Mouse (Mus musculus) spleen, postnatal 4 days (tissue): ENCODE measurements at regions not wholly inside any gene's neighbourhood (a gene's known extent, or its start where the extent isn't known, plus 50 kb on each side); places are given as distances from the start of the nearest gene placed in this dataset.

Source experiments
- DNase-seq, 2 experiments: peaks; one replicate each; pipeline ENCODE4 v3.0.0; 2022; ENCODE audit warnings: low spot score in 2 of 2

DNA sequence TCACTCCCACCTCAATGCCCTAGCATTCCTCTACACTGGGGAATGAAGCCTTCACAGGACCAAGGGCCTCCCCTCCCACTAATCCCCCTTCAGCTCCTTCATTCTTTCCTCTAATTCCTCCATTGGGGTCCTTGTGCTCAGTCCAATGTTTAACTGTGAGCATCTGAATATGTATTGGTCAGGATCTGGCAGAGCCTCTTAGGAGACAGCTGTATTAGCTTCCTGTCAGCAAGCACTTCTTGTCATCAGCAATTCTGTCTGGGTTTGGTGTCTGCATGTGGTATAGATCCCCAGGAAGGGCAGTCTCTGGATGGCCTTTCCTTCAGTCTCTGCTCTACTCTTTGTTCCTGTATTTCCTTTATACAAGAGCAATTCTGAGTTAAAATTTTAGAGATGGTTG, 426.8 kb upstream of the 2610001J05Rik start:
- no peak for DNase-seq

GRCm38 (mm10) chr6:14297428-14297827, 426.1 kb upstream of the 2610001J05Rik start:
- no peak for DNase-seq

DNA sequence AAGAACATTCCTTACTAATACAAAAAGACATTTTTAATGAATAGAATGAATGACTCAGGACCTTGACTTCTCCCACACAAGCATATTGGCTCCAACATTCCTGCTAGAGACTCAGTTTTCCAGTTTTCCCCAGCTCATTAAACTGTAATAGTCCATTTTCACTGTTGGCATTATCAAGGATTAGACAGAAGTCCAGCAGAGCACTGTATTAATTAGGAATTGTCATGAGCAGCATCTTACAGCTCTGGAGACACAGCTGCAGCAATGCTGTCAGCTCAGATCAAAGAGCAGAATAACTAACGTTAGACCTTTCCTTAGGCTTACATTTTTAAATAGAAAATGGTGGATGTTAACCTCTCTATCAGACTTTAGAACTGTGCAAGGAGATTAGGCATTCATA, 419.5 kb upstream of the 2610001J05Rik start:
- DNase-seq = no peak

DNA sequence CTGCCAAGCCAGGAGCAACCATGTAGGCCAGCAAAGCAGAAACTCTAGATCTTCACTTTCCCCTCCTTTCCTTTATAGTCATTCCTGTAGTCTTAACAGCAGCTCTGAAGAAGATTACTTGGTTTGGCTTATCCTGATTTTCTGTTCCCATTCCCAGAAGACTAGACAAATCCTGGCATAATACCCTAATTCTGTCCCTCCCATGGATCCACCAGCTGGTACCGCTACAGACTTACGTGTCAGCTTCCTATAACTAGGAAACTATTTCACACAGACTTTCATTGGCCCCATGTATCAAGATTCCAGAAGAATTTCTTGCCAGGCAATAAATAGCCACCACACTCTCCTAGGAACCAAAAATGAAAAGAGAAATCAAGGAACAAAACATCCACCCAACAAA, 410.2 kb upstream of the 2610001J05Rik start:
- no peak for DNase-seq

GRCm38 (mm10) chr6:14261941-14262340, 390.6 kb upstream of the 2610001J05Rik start:
- no peak for DNase-seq

- DNase-seq = no peak
Observed at GRCm38 (mm10) chr6:14240331-14240730, 369.0 kb upstream of the 2610001J05Rik start.

DNA sequence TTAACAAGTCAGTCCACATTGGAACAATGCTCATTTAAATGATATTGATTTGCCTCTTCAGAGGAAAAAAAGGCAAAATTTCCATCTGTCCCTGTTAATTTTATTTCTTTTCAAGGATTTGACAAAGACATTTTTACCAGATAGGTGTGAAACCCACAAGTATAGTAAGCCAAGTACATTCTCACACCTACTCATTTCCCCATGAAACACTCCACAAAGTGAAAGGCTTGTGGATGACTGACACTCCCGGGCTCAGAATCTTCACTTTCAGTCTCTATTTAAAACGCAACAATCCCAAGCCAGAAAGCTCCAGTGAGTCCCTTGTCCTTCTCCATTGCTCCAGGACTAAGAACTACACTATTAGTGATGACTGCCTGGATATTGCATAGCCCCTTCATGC, 367.8 kb upstream of the 2610001J05Rik start:
- no peak for DNase-seq

DNA sequence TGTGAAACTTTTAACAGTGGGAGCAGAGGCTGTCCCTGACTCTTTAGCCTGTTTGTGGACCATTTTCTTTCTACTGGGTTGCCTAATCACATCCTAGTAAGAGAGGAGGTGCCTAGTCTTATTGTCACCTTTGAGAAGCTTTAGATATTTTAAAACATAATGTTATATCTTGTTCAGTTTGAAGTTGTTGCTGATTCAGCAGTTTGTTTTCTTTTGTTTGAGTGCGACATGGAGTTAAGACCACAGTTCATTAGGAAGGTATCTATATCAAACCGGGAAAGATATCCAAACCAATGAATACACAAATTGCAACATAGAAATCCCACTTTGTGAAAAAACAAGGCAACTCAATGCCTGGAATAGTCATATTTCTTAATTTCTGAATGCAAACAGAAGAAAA, 359.5 kb upstream of the 2610001J05Rik start:
- no peak for DNase-seq

- peak; percentile 12 to 57 for DNase-seq
Observed at GRCm38 (mm10) chr6:14207509-14207908, 336.2 kb upstream of the 2610001J05Rik start.

GRCm38 (mm10) chr6:14197107-14197506, 325.8 kb upstream of the 2610001J05Rik start:
- no peak for DNase-seq

GRCm38 (mm10) chr6:14195351-14195750, 324.0 kb upstream of the 2610001J05Rik start:
- no peak for DNase-seq

DNA sequence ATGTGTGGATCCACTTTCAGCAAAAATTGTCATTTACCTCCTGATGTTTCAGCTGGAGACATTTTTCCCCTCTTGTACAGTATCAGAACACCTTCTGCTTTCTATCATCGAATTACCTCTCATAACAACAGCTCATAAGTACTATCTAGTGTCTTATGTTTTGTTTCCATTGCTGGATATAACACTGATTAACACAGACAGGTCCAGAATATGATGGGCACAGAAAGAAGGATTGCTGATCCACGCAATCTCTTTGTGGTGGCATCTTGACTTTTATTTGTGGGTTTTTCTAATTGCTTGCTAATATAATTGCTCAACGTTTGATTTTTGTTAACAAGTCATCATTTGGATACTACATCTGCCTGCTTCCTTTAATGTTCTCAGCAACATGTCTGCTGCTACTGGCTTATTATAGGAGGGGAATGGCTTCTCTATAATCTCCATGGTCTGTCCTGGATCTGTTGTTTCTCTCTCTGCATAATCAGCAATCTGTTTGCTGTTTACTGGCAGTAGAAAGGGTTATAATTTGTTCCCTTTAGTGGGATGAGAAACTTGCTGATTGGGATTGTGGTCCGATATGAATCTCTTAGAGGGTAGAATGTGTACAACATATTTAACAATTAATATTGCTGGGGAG, 320.2 kb upstream of the 2610001J05Rik start:
- DNase-seq = no peak

- DNase-seq = no peak
Observed at GRCm38 (mm10) chr6:14185921-14186420, 314.7 kb upstream of the 2610001J05Rik start.

DNA sequence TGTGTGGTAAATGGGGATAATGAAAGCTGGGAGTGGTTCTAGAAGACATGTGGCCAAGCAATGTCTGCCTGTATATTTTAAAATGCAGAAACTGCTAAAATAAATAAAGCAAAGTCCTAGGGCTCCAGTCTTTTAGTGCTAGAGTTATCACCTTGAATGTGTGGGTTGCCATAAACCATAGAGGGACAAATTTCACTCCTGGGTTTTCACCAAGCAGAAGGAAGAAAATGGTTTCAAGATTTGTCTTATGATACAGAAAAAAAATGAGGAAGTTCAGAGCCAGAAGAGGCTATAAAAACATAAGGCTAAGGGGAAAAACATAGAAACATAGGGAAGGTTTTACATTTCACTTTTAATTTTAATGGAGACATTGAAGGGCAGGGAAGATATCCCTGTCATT, 276.1 kb upstream of the 2610001J05Rik start:
- DNase-seq = no peak

- DNase-seq = no peak
Observed at GRCm38 (mm10) chr6:14146394-14146793, 275.1 kb upstream of the 2610001J05Rik start.

- DNase-seq = no peak
Observed at GRCm38 (mm10) chr6:14142107-14142751, 270.9 kb upstream of the 2610001J05Rik start.

DNA sequence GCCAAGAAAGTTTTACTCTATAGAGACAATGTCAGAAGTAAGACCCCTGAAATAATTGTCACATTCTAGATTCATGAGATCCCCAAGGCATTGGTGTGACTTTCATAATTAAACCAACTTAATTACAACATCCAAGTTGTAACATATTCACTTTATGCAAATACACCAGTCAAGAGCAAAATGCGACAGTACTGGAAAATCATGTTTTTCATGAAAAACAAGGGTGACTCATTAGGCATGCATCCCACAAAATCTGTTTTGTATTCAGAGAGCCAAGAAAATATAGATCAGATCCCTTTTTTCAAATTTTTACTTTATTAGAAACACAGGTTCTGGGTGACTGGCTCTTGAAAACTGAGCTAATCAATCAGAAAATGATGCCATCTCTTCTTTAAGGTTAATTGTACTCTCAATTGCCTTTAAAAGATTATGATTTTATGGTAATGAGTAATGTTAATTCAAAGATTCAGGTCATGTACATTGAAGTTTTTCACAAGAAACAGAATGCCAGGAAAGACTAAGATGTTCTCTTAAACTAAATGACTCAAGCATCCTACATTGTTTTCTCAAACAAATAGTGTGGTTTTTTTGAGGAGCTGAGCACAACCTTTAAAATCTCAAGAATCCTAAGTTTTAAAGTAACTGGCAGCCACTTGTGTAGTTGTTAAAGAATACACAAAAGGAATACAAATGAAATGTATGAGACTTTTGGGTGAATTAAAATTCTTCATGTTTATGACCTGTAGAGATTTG, 259.2 kb upstream of the 2610001J05Rik start:
- no peak for DNase-seq

DNA sequence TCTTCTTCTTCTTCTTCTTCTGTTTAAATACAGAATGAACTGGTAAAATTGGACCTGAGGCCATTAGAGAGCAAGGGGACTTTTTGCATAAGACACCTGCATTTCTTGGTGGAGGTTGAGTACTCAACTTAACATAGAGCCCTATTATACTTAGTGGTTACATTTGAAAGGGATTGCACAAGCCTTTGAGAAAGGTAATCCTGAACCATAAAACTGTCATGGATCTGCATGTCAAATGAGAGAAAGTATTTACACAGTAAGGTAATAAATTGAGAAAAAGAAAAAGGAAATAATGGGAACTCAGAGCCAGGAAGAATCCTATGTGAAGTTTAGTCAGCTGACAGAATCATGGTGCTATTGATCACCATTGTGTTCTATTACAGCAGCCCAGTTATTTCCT, 258.1 kb upstream of the 2610001J05Rik start:
- DNase-seq = no peak

- no peak for DNase-seq
Observed at GRCm38 (mm10) chr6:14122311-14122710, 251.0 kb upstream of the 2610001J05Rik start.

DNA sequence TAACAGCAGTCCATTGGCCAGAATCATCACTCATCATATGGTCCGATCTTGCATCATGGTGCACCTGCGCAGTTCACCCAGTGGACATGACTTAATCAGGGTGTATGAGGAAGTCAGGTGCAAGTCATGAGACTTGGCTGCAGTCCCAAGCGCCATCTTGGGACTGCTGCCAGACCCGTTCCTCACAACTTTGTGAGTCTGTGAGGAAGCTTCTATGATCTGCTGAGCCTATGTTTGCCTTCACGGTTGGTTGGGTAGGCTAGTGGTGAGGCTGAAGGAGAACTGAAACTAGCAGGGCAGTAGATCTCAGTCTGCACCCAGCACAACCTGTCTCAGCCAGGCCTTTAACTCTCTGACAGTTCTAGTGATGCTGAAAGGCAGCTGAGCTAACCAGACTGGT, 250.2 kb upstream of the 2610001J05Rik start:
- DNase-seq = no peak

- DNase-seq = no peak
Observed at GRCm38 (mm10) chr6:14094907-14095306, 223.6 kb upstream of the 2610001J05Rik start.

- no peak for DNase-seq
Observed at GRCm38 (mm10) chr6:14081884-14082283, 210.6 kb upstream of the 2610001J05Rik start.

DNA sequence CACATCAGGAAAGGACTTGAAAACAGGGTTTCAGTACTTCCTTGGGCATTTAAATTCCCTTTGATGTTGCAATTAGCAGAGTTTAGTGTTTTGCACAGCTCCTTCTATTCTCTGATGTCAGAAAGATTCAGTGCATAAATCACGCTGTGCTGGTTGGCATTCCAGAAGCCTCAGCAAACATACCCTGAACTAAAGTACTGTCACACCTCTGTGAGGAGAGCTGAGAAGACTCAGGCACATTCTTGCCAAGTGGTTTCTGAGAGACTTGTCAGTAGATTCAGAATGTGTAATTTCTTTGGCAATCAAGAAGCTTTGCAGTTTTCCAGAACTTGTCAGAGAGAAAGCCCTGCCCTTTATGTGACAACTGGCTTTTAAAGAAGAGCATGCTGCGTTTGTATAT, 192.4 kb upstream of the 2610001J05Rik start:
- no peak for DNase-seq
